Mouse (Mus musculus) kidney, adult 2 months (tissue): Measurements from ENCODE around the gene Sfi1.
"Not testable (repeated sequence)": the region's sequence is repeated elsewhere in the genome, so short reads cannot be mapped to it uniquely, and the experiment has no call there.

ENCODE experiments used
- CTCF ChIP-seq: fragments of 200-500 bp; conservative IDR thresholded peaks from 2 replicates; pipeline ENCODE4 v1.5.1; 2011; ENCODE audit warnings: low read depth, mild to moderate bottlenecking, control low read depth, low read length, moderate library complexity, mixed read lengths; ENCODE audit not compliant: insufficient read depth, insufficient read length
- POLR2A ChIP-seq: fragments of 200-500 bp; IDR thresholded peaks from one replicate; pipeline ENCODE4 v1.6.1; 2011; ENCODE audit warnings: low read depth, low read length, control low read depth

DNA sequence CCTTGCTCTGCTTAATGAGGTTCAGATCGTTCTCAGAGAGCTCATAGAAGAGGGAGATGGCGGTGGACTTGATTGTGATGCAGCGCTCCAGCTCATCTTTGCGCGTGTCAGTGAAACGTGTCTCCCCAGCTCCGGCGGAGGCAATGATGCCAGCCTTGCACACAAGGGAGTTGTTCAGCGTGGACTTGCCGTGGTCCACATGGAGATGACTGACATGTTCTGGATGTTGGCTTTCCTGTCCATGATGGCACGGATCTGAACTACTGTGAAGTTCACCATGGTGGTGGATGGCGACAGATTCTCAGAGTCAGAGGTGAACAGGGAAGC is 42.6 kb downstream of the Sfi1 start:
- TF ChIP-seq CTCF, POLR2A: not testable (repeated sequence)
